Mouse (Mus musculus) forebrain, embryonic 11.5 days (tissue): ENCODE results near the gene Tmem160. TPM values are rescaled to one million over a fixed set of nuclear protein-coding genes. Genes with fewer than 3 reads are reported as not detected.
A peak's percentile ranks its signal among the peaks of the same experiment; 100 is the strongest.

Experiments used
- ATAC-seq: fragments of 200-750 bp; cut with Nextera tagmentation; replicated peaks from 2 replicates; pipeline ENCODE4 v1.8.0; 2017; ENCODE audit warnings: moderate TSS enrichment; ENCODE audit not compliant: low FRiP score
- DNase-seq: peaks from one replicate; pipeline ENCODE4 v3.0.0-alpha.2; 2017; ENCODE audit warnings: low spot score
- H3K27ac ChIP-seq: fragments of 300-500 bp; sonication (generic); 2 replicates; pipeline ENCODE4 v1.5.1; 2014; ENCODE audit warnings: low read depth, low read length
- H3K27me3 ChIP-seq: fragments of 300-500 bp; sonication (generic); 2 replicates; pipeline ENCODE4 v1.6.1; 2014; ENCODE audit warnings: mild to moderate bottlenecking, low read length, mixed read lengths; ENCODE audit not compliant: control insufficient read depth, insufficient read depth
- H3K36me3 ChIP-seq: fragments of 300-500 bp; sonication (generic); 2 replicates; pipeline ENCODE4 v1.6.1; 2014; ENCODE audit warnings: mild to moderate bottlenecking, low read length, moderate library complexity, mixed read lengths; ENCODE audit not compliant: control insufficient read depth, insufficient read depth
- H3K4me1 ChIP-seq: fragments of 300-500 bp; sonication (generic); replicated peaks from 2 replicates; pipeline ENCODE4 v1.6.1; 2014; ENCODE audit warnings: low read length, mixed read lengths; ENCODE audit not compliant: control insufficient read depth, insufficient read depth
- H3K4me2 ChIP-seq: fragments of 300-500 bp; sonication (generic); 2 replicates; pipeline ENCODE4 v1.6.1; 2014; ENCODE audit warnings: low read depth, mild to moderate bottlenecking, low read length, moderate library complexity, mixed read lengths; ENCODE audit not compliant: severe bottlenecking
- H3K4me3 ChIP-seq: fragments of 300-500 bp; sonication (generic); 2 replicates; pipeline ENCODE4 v1.5.1; 2014; ENCODE audit warnings: low read depth, low read length
- H3K9ac ChIP-seq: fragments of 300-500 bp; sonication (generic); 2 replicates; pipeline ENCODE4 v1.6.1; 2014; ENCODE audit warnings: low read length
- H3K9me3 ChIP-seq: fragments of 300-500 bp; sonication (generic); 2 replicates; pipeline ENCODE4 v1.6.1; 2016; ENCODE audit warnings: low read length, mixed read lengths; ENCODE audit not compliant: control insufficient read depth
- WGBS: fragments of 180-500 bp; shearing (Covaris S2); extraction: QIAGEN DNeasy Blood & Tissue Kit; methylation state at CpG from one replicate; pipeline ENCODE4 v1.1.7; 2014; 5-methylcytosine and 5-hydroxymethylcytosine counted together
- polyA plus RNA-seq: library from polyadenylated mRNA; unstranded; fragments of >200 nt; fragmentation: Nextera tagmentation; extraction: Ambion mirVana; gene quantifications from 2 replicates; pipeline ENCODE4 v1.2.1, GENCODE M21; 2014

The Tmem160 gene
- polyA plus RNA-seq, 1 experiment from 2014 or later: 48.6 TPM

DNA sequence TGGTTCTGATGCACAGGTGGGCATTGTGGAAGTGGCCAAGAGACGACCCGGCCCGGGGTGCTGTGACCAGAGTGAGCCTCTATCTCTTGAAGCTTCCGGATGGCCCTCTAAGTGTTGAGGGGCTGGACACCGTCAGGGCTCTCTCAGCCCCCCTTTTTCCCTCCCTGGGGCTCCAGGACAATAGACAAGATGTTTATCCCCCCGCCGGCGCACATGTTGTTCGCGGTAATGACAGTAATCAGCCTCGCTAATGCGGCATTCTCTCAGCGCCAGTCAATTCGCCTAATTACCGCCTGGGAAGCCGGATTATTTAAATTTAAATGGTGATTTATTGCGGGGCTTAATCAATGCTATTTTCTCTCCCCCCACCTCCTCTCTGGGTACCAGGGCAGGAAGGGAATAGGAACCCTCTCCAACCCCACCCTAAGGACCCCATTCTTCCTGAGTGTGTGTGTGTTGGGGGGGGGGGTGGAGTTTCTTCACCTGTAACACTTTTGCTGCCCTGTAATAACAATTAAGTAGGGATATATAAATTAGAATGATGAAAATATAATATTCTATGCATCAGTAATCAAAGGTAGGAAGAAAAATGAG lies 19.6 kb downstream of the Tmem160 start:
- no peak overlapping the region for H3K4me3 ChIP-seq
- H3K4me2 ChIP-seq: no peak overlapping the region
- no peak overlapping the region for H3K9ac ChIP-seq
- no peaks in the 10 kb centered on the region for H3K36me3 ChIP-seq
- DNase-seq (peak; percentile 74), ATAC-seq (peak; percentile 47; the same call in 1 of the 2 replicates)
- H3K27ac ChIP-seq: no peak overlapping the region
- no peaks in the 10 kb centered on the region for H3K9me3 ChIP-seq
- 2% methylated on average over 17 of the region's 17 CpGs for WGBS
- peaks cover 72% of the 10 kb centered on the region for H3K27me3 ChIP-seq
- peaks cover 18% of the 10 kb centered on the region for H3K4me1 ChIP-seq

DNA sequence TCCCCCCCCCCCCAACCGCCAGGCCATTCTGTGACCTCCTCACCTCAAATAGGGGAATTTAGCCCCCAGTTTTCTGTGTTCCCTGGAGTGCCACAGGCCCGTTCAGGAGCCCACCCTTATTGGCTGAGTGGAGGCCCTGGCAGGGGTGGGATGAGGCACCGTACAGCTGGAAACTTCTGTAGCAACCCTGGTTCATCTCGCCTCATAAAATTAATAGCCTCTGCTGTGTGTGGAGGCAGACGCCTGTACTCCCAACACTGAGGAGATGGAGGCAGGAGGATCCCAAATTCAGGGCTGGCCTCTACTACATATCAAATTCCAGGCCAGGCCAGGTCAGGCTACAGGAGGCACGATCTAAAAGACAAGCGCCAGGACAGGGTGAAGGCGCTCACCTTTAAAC lies 21.3 kb downstream of the Tmem160 start:
- WGBS: 61% methylated on average over 8 of the region's 8 CpGs
- peaks cover 14% of the 10 kb centered on the region for H3K4me1 ChIP-seq
- peaks cover 77% of the 10 kb centered on the region for H3K27me3 ChIP-seq
- no peak overlapping the region for H3K4me3 ChIP-seq
- no peak overlapping the region for H3K27ac ChIP-seq
- no peak for ATAC-seq
- H3K36me3 ChIP-seq: no peaks in the 10 kb centered on the region
- H3K9ac ChIP-seq: no peak overlapping the region
- no peak overlapping the region for H3K4me2 ChIP-seq
- H3K9me3 ChIP-seq: no peaks in the 10 kb centered on the region
- DNase-seq: no peak

DNA sequence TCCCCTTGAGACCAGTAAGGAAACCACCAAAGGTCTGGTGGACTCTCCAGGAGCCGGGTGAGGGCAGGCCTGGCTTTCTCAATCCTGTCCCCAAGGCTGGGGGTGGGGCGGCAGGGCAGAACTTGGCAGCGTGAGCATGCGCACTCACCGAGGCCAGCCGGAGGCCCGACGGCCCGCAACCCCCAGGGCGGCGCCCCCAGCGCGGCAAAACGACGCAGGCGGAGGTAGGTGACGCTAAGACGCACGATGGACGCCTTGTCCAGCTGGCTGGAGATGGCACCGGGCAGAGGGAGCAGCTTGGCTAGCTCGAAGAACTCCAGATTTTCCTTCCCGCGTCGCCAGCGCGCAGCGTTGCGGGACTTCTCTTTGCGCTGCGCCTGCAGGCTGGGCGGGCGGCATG lies 21.9 kb downstream of the Tmem160 start:
- peaks cover 14% of the 10 kb centered on the region for H3K4me1 ChIP-seq
- ATAC-seq (no peak), DNase-seq (no peak)
- H3K27me3 ChIP-seq: peaks cover 73% of the 10 kb centered on the region
- no peak overlapping the region for H3K9ac ChIP-seq
- WGBS: 3% methylated on average over 33 of the region's 33 CpGs
- no peaks in the 10 kb centered on the region for H3K36me3 ChIP-seq
- no peak overlapping the region for H3K27ac ChIP-seq
- H3K9me3 ChIP-seq: no peaks in the 10 kb centered on the region
- 0 out of 2 replicates have a peak overlapping the region, but pooled peaks have one; percentile 24 for H3K4me2 ChIP-seq
- 0 out of 2 replicates have a peak overlapping the region, but pooled peaks have one; percentile 14 for H3K4me3 ChIP-seq

DNA sequence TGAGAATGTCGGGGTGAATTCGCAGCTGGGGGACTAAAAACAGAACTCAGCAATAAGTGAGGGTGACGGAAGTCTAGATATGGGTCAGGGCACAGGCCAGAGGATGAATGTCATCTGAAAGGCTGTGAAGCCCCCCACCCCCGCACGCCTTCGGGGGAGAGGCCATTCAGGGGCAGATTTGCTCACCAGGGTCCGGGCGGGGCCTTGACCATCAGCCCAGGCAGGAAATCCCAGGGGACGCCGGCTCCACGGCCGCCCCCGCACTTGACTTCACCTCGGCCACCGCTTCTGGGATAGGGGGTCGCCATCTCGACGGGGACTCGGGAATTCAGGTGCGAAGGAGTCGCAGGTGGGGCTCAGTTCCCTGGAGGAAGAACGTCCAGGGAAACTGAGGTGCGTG lies 22.7 kb downstream of the Tmem160 start:
- WGBS: 5% methylated on average over 23 of the region's 23 CpGs
- Histone ChIP-seq H3K36me3 (no peaks in the 10 kb centered on the region), H3K4me2 (no peak overlapping the region), H3K4me1 (peaks cover 14% of the 10 kb centered on the region), H3K27me3 (peaks cover 65% of the 10 kb centered on the region), H3K9me3 (no peaks in the 10 kb centered on the region), H3K27ac (no peak overlapping the region), H3K9ac (no peak overlapping the region), H3K4me3 (no peak overlapping the region)
- ATAC-seq (no peak), DNase-seq (no peak)

DNA sequence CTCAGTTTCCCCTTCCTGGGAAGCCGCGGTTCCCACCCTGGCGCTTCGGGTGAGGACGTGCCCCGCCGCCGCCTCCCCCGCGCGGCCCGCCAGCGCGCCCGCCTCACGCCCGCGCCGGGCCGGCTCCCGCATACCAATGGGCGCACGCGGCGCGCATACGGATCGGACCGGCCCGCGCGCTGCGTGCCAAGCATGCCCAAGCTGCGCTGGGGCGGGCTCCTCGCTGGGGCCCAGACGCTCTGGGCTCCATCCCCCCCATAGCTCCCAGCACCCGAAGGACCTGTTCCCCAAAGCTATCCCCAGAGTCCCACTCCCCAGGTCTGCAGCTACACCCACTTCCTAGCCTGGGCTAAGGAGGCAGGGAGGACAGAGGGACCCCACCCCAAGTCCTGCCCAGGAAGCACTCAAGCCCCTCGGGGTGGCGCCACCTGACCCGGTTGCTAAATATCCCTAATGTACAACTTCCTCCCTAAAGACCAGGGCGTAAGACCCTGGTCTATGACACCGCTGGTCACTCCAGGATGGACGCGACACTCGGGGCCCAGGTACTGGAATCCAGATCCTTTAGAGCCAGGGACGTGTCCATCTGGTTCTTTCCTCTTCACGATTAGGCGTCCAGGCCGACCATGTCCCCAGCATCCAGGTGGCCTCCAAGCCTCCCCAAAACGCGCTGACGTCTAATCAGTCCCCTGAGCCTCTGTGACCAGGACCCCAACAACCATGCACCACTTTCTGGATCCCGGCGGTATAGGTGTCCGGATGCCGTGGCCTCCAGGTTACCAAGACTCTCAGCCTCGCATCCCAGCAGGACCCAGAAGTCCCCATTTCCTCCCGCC lies 23.4 kb downstream of the Tmem160 start:
- ATAC-seq: no peak; the same call in 1 of the 2 replicates
- Histone ChIP-seq H3K27me3 (peaks cover 60% of the 10 kb centered on the region), H3K9ac (no peak overlapping the region), H3K4me1 (peaks cover 14% of the 10 kb centered on the region), H3K9me3 (no peaks in the 10 kb centered on the region), H3K36me3 (no peaks in the 10 kb centered on the region), H3K4me2 (peak overlapping the region; percentile 51), H3K4me3 (peak overlapping the region; percentile 26), H3K27ac (no peak overlapping the region)
- no peak for DNase-seq
- WGBS: 1% methylated on average over 51 of the region's 59 CpGs

DNA sequence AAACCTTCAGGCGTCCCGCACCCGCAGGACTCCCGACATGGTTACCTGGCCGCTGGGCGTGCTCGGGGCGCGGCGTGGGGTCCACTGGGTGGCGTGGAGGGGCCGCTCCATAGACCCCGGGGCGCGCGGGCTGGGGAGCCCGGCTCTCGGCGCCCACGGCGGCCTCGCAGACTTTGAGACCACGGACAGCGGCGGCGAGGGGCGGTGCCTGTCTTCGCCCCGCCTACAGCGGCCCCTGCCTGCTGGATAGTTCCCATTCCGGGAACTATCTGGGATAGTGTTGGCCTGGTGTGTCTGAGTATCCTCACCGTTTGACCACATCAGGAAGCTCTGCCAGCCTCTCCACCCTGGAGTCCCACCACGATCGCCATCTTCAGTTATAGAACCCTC lies 24.0 kb downstream of the Tmem160 start:
- no peak for DNase-seq
- Histone ChIP-seq H3K4me3 (peak overlapping the region; percentile 26), H3K27me3 (peaks cover 54% of the 10 kb centered on the region), H3K4me1 (peaks cover 14% of the 10 kb centered on the region), H3K9ac (no peak overlapping the region), H3K9me3 (no peaks in the 10 kb centered on the region), H3K27ac (no peak overlapping the region), H3K36me3 (no peaks in the 10 kb centered on the region), H3K4me2 (peak overlapping the region; percentile 51)
- 2% methylated on average over 34 of the region's 34 CpGs for WGBS
- no peak for ATAC-seq

DNA sequence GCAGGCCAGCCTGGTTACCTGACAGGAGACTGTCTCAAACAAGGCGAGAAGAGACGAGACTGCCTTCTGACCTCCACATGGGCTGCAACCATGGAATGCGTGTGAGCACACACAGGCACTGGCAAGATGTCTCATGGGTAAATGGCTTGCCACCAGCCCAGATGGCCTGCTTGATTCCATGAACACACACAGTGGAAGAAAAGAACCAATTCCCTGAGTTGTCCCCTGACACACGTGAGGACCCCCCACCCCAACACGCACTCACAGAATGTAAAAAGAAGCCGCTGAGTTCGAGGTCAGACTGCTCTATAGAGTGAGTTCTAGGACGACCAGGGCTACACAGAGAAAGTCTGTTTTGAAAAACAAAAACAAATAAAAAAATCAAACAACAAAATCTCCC lies 25.0 kb downstream of the Tmem160 start, which contains the start of gene Npas1:
Gene Npas1, minus strand, starts transcription at position 101 of the 400 bp plus-strand sequence.
- no peak for DNase-seq
- 91% methylated on average over 8 of the region's 8 CpGs for WGBS
- H3K9me3 ChIP-seq: no peaks in the 10 kb centered on the region
- no peak for ATAC-seq
- H3K9ac ChIP-seq: no peak within 1 kb of the TSS
- H3K4me2 ChIP-seq: peak within 1 kb of the TSS; percentile 51
- no peak within 1 kb of the TSS for H3K27ac ChIP-seq
- H3K36me3 ChIP-seq: no peaks in the 10 kb centered on the region
- H3K4me3 ChIP-seq: peak within 1 kb of the TSS; percentile 26
- peaks cover 9% of the 10 kb centered on the region for H3K4me1 ChIP-seq
- H3K27me3 ChIP-seq: peaks cover 49% of the 10 kb centered on the region

DNA sequence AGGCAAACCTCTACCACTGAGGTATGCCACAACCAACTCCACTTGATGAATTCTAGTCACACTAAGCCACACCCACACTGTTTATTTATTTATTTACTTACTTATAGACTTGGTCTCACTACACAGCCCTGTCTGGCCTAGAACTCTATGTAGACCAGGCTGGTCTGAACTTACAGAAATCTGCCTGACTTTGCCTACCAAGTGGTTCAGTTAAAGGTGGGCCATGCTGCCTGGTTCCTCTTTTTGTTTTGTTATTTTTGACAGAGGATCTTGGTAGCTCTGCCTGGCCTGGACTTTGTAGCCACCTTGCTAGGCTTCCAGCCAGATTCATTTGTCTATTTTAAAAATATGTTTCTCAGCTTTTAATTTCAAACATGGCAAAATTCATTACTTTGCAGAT lies 36.2 kb downstream of the Tmem160 start:
- ATAC-seq (no peak), DNase-seq (no peak)
- H3K27ac ChIP-seq: no peak overlapping the region
- H3K4me1 ChIP-seq: no peaks in the 10 kb centered on the region
- H3K4me3 ChIP-seq: no peak overlapping the region
- no peaks in the 10 kb centered on the region for H3K9me3 ChIP-seq
- no peak overlapping the region for H3K9ac ChIP-seq
- no peak overlapping the region for H3K4me2 ChIP-seq
- no peaks in the 10 kb centered on the region for H3K27me3 ChIP-seq
- no peaks in the 10 kb centered on the region for H3K36me3 ChIP-seq
